Mouse (Mus musculus) hindbrain, postnatal 0 days (tissue): Measurements from ENCODE around the gene Entpd3. TPM values are rescaled to one million over a fixed set of nuclear protein-coding genes. Genes with fewer than 3 reads are reported as not detected.
A peak's percentile ranks its signal among the peaks of the same experiment; 100 is the strongest.

Source experiments
- ATAC-seq: fragments of 200-750 bp; cut with Nextera tagmentation; 2 replicates; pipeline ENCODE4 v1.8.0; 2017; ENCODE audit warnings: mild to moderate bottlenecking, moderate TSS enrichment, moderate library complexity
- DNase-seq: peaks from one replicate; pipeline ENCODE4 v3.0.0-alpha.2; 2015; ENCODE audit warnings: low spot score
- H3K27ac ChIP-seq: fragments of 300-500 bp; sonication (generic); 2 replicates; pipeline ENCODE4 v1.5.1; 2014; ENCODE audit warnings: mild to moderate bottlenecking
- H3K27me3 ChIP-seq: fragments of 300-500 bp; sonication (generic); 2 replicates; pipeline ENCODE4 v1.6.1; 2014; ENCODE audit warnings: low read length, mixed read lengths; ENCODE audit not compliant: insufficient read depth
- H3K36me3 ChIP-seq: fragments of 300-500 bp; sonication (generic); 2 replicates; pipeline ENCODE4 v1.6.1; 2014; ENCODE audit warnings: low read length, mixed read lengths; ENCODE audit not compliant: insufficient read depth
- H3K4me1 ChIP-seq: fragments of 300-500 bp; sonication (generic); 2 replicates; pipeline ENCODE4 v1.6.1; 2014; ENCODE audit warnings: antibody characterized with exemption, low read length, mixed read lengths; ENCODE audit not compliant: insufficient read depth
- H3K4me2 ChIP-seq: fragments of 300-500 bp; sonication (generic); 2 replicates; pipeline ENCODE4 v1.6.1; 2014; ENCODE audit warnings: low read depth, mild to moderate bottlenecking, low read length, moderate library complexity, mixed read lengths
- H3K4me3 ChIP-seq: fragments of 300-500 bp; sonication (generic); 2 replicates; pipeline ENCODE4 v1.5.1; 2014; ENCODE audit warnings: low read length
- H3K9ac ChIP-seq: fragments of 300-500 bp; sonication (generic); replicated peaks from 2 replicates; pipeline ENCODE4 v1.6.1; 2014; ENCODE audit warnings: mild to moderate bottlenecking, low read length, moderate library complexity, mixed read lengths
- H3K9me3 ChIP-seq: fragments of 300-500 bp; sonication (generic); 2 replicates; pipeline ENCODE4 v1.6.1; 2016; ENCODE audit warnings: low read length, mixed read lengths
- CTCF ChIP-seq: IDR thresholded peaks from 2 replicates; pipeline ENCODE4 v1.5.1; 2016; ENCODE audit warnings: antibody characterized with exemption, control low read depth, low read depth
- WGBS: fragments of 180-500 bp; shearing (Covaris S2); extraction: QIAGEN DNeasy Blood & Tissue Kit; methylation state at CpG from one replicate; pipeline ENCODE4 v1.1.7; 2014; 5-methylcytosine and 5-hydroxymethylcytosine counted together
- polyA plus RNA-seq: library from polyadenylated mRNA; unstranded; fragments of >200 nt; fragmentation: Nextera tagmentation; extraction: Ambion mirVana; gene quantifications from 2 replicates; pipeline ENCODE4 v1.2.1, GENCODE M21; 2015
- total RNA-seq: library from RNA; depleted of rRNA; stranded (reverse); fragments of >200 nt; gene quantifications from 2 replicates; pipeline ENCODE4 v1.2.3, GENCODE M21; 2014

The Entpd3 gene
- total and polyA plus RNA-seq, 2 experiments from 2014 or later: 4.0 to 4.4 TPM

GRCm38 (mm10) chr9:120497983-120498382 lies 41.6 kb upstream of the Entpd3 start:
- ATAC-seq: no peak
- no peak overlapping the region for H3K9ac ChIP-seq
- no peak overlapping the region for H3K4me2 ChIP-seq
- no peak for DNase-seq
- 86% methylated on average over 5 of the region's 5 CpGs for WGBS
- TF ChIP-seq CTCF: no peak
- peaks cover 22% of the 10 kb centered on the region; the same call in 1 of the 2 replicates for H3K36me3 ChIP-seq
- no peak overlapping the region for H3K4me3 ChIP-seq
- no peak overlapping the region for H3K27ac ChIP-seq
- no peaks in the 10 kb centered on the region for H3K4me1 ChIP-seq
- H3K27me3 ChIP-seq: no peaks in the 10 kb centered on the region
- no peaks in the 10 kb centered on the region for H3K9me3 ChIP-seq

GRCm38 (mm10) chr9:120501191-120501902 lies 38.3 kb upstream of the Entpd3 start:
- H3K27me3 ChIP-seq: no peaks in the 10 kb centered on the region
- H3K9ac ChIP-seq: no peak overlapping the region
- no peak overlapping the region for H3K4me2 ChIP-seq
- no peak for DNase-seq
- no peak overlapping the region for H3K27ac ChIP-seq
- no peaks in the 10 kb centered on the region for H3K9me3 ChIP-seq
- peak; percentile 56 for TF ChIP-seq CTCF
- ATAC-seq: no peak
- H3K4me1 ChIP-seq: no peaks in the 10 kb centered on the region
- whole genome bisulfite sequencing: 37% methylated on average over 10 of the region's 10 CpGs
- H3K36me3 ChIP-seq: no peaks in the 10 kb centered on the region
- no peak overlapping the region for H3K4me3 ChIP-seq

DNA sequence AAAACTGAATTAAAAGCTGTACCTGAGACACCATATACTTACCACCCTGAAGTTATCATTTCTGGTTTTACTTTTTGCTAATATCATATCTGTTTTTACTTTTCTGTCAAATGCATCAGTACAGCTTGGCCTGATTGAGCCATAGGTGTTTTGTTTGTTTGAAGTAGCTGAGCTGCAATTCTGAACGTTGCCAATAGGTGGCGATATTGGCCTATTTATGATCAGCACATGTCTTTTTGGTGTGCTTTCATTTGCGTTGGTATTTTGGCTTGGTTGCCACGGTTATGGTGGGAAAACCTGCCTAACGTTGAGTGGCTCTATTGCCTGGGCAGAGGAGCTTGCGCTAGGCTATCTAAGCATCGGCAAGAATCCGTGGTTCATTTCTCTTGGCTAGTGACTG lies 37.6 kb upstream of the Entpd3 start:
- peak; percentile 96 for TF ChIP-seq CTCF
- DNase-seq (peak; percentile 95), ATAC-seq (peak; percentile 63; the same call in 1 of the 2 replicates)
- Histone ChIP-seq H3K36me3 (no peaks in the 10 kb centered on the region), H3K9me3 (no peaks in the 10 kb centered on the region; the same call in 1 of the 2 replicates), H3K4me1 (no peaks in the 10 kb centered on the region), H3K4me3 (no peak overlapping the region), H3K9ac (no peak overlapping the region), H3K27ac (no peak overlapping the region), H3K27me3 (no peaks in the 10 kb centered on the region), H3K4me2 (no peak overlapping the region; the same call in 1 of the 2 replicates)
- 7% methylated on average over 8 of the region's 8 CpGs for WGBS

GRCm38 (mm10) chr9:120504423-120504822 lies 35.2 kb upstream of the Entpd3 start:
- no peak for ATAC-seq
- WGBS: 78% methylated on average over 2 of the region's 2 CpGs
- Histone ChIP-seq H3K4me1 (no peaks in the 10 kb centered on the region), H3K9me3 (no peaks in the 10 kb centered on the region; the same call in 1 of the 2 replicates), H3K27me3 (no peaks in the 10 kb centered on the region), H3K4me2 (no peak overlapping the region), H3K27ac (no peak overlapping the region), H3K36me3 (no peaks in the 10 kb centered on the region), H3K4me3 (no peak overlapping the region), H3K9ac (no peak overlapping the region)
- no peak for TF ChIP-seq CTCF
- DNase-seq: no peak

DNA sequence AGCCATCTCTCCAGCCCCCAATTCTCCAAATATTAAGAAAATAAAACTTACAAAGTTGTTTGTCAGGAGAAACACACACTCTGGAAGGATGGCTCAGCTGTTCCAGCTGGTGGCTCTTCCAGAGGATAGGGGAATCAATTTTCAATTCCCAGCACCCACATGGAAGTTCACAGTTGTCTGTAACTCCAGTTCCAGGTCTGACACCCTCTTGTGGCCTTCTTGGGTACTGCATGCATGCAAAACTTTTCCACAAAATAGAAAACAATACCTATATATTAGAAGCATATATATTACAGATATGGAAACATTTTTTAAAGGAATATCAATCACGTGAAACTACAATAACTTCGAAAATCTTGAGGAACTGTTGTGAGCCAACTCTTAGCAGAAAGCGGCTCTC lies 27.8 kb upstream of the Entpd3 start:
- H3K36me3 ChIP-seq: no peaks in the 10 kb centered on the region
- DNase-seq (no peak), ATAC-seq (no peak)
- no peak overlapping the region for H3K4me3 ChIP-seq
- no peak overlapping the region for H3K27ac ChIP-seq
- 81% methylated on average over 3 of the region's 3 CpGs for WGBS
- TF ChIP-seq CTCF: peak; percentile 69
- no peaks in the 10 kb centered on the region for H3K27me3 ChIP-seq
- H3K9me3 ChIP-seq: no peaks in the 10 kb centered on the region; the same call in 1 of the 2 replicates
- H3K9ac ChIP-seq: no peak overlapping the region
- H3K4me2 ChIP-seq: no peak overlapping the region
- no peaks in the 10 kb centered on the region for H3K4me1 ChIP-seq

DNA sequence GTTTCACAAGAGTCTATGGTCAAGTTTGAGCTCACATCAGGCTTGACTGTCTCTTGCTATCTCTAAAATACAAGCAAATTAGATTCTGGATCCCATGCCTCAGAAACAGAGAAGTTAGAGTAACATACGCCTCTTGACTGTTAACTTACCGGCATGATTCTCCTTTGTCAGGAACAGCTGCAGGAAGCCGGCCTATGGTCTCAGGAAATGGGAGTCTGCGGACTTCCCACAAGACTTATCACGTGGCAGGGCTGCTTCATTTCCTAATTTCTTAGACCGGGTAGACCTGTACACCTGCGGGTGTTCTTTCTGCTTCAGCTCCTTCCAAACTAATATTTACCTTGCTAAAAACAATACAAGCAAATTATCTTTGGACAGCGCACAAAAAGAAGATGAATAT lies 22.9 kb upstream of the Entpd3 start:
- DNase-seq: no peak
- 84% methylated on average over 8 of the region's 8 CpGs for WGBS
- H3K27me3 ChIP-seq: no peaks in the 10 kb centered on the region

DNA sequence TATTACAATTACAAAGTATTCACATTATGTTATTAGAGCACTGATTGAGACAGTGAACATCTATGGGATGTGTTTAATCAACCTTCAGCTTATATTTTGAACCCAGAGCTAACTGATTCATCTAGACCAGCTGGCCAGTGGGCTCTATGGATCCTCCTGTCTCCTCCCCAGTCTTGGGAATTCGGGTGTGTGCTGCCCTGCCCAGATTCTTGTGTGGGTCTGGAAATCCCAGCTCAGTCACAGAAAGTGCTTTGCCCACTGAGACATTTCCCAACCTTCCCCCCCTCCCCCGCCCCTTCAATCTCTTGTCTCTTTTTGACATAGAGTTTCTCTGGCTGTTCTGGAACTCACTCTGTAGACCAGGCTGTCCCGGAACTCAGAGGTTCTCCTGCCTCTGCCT lies 20.7 kb upstream of the Entpd3 start:
- ATAC-seq (no peak), DNase-seq (no peak)
- Histone ChIP-seq H3K9ac (no peak overlapping the region), H3K4me3 (no peak overlapping the region), H3K27me3 (no peaks in the 10 kb centered on the region), H3K4me2 (no peak overlapping the region), H3K4me1 (no peaks in the 10 kb centered on the region), H3K36me3 (no peaks in the 10 kb centered on the region), H3K9me3 (no peaks in the 10 kb centered on the region), H3K27ac (no peak overlapping the region)
- no peak for TF ChIP-seq CTCF
- WGBS: 74% methylated on average over 3 of the region's 3 CpGs

More for the DNA sequence above, 22.9 kb upstream of the Entpd3 start:
- H3K27ac ChIP-seq: no peak overlapping the region
- no peak for TF ChIP-seq CTCF
- H3K36me3 ChIP-seq: no peaks in the 10 kb centered on the region
- no peaks in the 10 kb centered on the region for H3K4me1 ChIP-seq
- H3K4me3 ChIP-seq: no peak overlapping the region
- no peak for ATAC-seq
- no peak overlapping the region for H3K4me2 ChIP-seq
- H3K9ac ChIP-seq: no peak overlapping the region
- H3K9me3 ChIP-seq: no peaks in the 10 kb centered on the region
